Mouse (Mus musculus) embryonic fibroblast, embryonic 13.5 days (primary cell): ENCODE measurements around the gene Syn2.

Experiments used
- CTCF ChIP-seq: IDR thresholded peaks from 2 replicates; pipeline ENCODE4 v1.5.1; 2011; ENCODE audit warnings: mild to moderate bottlenecking, control low read depth, low read length, moderate library complexity, borderline replicate concordance; ENCODE audit not compliant: insufficient read depth
- POLR2A ChIP-seq: IDR thresholded peaks from 2 replicates; pipeline ENCODE4 v1.6.1; 2011; ENCODE audit warnings: low read depth, mild to moderate bottlenecking, control low read depth, low read length, moderate library complexity

GRCm38 (mm10) chr6:115322956-115323355, 188.3 kb downstream of the Syn2 start:
- no peak for TF ChIP-seq POLR2A
- no peak for TF ChIP-seq CTCF
